Mouse (Mus musculus): Measurements from ENCODE around the gene Srp9. TPM values are rescaled to one million over a fixed set of nuclear protein-coding genes. Genes with fewer than 3 reads are reported as not detected.

The Srp9 gene
- 27.1 and 27.5 TPM in 2 replicates for polyA plus RNA-seq (2012; rRNA removed)

DNA sequence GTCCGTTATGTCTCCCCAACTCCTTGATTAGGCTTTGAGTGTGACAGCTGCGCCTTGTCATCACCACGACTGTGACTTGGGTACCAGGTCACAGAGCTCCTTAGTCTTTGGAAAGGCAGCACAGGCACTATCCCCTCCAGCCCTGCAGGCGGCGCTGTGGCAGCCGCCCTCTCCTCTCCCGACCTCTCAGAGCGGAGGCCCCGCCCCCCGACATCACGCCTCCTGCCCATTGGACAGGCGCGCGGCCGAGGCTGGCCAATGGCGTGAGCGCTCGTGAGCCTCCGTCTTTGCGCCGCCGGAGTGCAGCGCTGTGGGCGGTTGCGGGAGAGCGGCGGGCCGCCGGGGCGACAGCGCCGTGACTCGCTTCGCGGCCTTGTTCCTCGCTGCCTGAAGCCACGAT, at the start of gene Srp9:
TSS of gene Srp9 (plus strand) at position 232 of the 400 bp plus-strand sequence.
- Histone ChIP-seq H3K27ac (ENCODE audit: insufficient read depth, low read length) (peak within 1 kb of the TSS; percentile 81), H3K27me3 (ENCODE audit: control insufficient read depth, insufficient read depth, low read length) (no peaks in the 10 kb centered on the region), H3K4me3 (ENCODE audit: extremely low read depth, insufficient read depth, insufficient read length) (peak within 1 kb of the TSS; percentile 91), H3K4me1 (ENCODE audit: control insufficient read depth, insufficient read depth, insufficient read length) (peaks cover 9% of the 10 kb centered on the region; the same call in 1 of the 2 replicates), H3K36me3 (ENCODE audit: control insufficient read depth, insufficient read depth, low read length) (peaks cover 4% of the 10 kb centered on the region)
- under 1% methylated on average over 36 of the region's 37 CpGs for WGBS
- peak; percentile 92 to 97 for DNase-seq (ENCODE audit: low read depth in 1 of 2, low spot score in 2 of 2)
- TF ChIP-seq CTCF (IDR thresholded peaks at IDR 0.05; ENCODE audit: extremely low read depth, insufficient read depth, insufficient read length, insufficient replicate concordance) (peak; percentile 100), POLR2A (IDR thresholded peaks at IDR 0.05; ENCODE audit: low read depth, low read length) (peak; percentile 79)

DNA sequence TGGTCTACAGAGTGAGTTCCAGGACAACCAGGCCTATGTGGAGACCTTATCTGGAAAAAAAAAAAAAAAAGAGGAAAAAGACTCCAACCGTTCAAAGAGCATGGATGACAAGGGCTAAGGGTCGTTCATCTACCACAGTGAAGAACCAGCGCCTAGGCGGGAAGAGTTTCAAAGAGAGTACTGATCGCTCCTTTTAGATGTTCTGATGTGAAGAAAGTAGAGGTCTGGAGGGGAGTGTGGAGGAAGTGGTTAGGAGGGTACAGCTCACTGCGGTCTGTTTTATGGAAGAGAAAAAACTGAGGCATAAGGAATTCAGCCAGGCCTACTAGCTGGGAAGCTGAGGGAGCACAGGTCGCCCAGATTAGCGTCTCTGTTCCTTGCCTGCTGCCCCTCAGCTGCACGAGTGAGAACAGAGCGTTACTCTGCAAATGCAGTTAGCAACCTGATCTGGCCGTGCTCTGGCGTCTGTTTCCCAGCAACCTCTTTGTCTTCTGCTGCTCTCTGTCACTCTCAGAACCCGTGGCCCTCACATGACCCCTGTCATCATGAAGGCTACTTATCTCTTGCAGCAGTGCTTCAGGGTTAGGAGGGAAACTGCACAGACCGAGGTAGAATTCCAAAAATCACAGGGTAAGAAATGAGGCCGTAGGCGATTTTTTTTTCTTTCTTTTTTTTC, 42.7 kb upstream of the Srp9 start:
- Histone ChIP-seq H3K36me3 (ENCODE audit: control insufficient read depth, insufficient read depth, low read length) (no peaks in the 10 kb centered on the region), H3K27ac (ENCODE audit: insufficient read depth, low read length) (no peak overlapping the region), H3K4me1 (ENCODE audit: control insufficient read depth, insufficient read depth, insufficient read length) (no peaks in the 10 kb centered on the region; the same call in 1 of the 2 replicates), H3K27me3 (ENCODE audit: control insufficient read depth, insufficient read depth, low read length) (no peaks in the 10 kb centered on the region), H3K4me3 (ENCODE audit: extremely low read depth, insufficient read depth, insufficient read length) (no peak overlapping the region)
- WGBS: 20% methylated on average over 16 of the region's 16 CpGs
- no peak for TF ChIP-seq CTCF (IDR thresholded peaks at IDR 0.05; ENCODE audit: extremely low read depth, insufficient read depth, insufficient read length, insufficient replicate concordance)
- TF ChIP-seq POLR2A (IDR thresholded peaks at IDR 0.05; ENCODE audit: low read depth, low read length): no peak
- DNase-seq (ENCODE audit: low read depth in 1 of 2, low spot score in 2 of 2): no peak

DNA sequence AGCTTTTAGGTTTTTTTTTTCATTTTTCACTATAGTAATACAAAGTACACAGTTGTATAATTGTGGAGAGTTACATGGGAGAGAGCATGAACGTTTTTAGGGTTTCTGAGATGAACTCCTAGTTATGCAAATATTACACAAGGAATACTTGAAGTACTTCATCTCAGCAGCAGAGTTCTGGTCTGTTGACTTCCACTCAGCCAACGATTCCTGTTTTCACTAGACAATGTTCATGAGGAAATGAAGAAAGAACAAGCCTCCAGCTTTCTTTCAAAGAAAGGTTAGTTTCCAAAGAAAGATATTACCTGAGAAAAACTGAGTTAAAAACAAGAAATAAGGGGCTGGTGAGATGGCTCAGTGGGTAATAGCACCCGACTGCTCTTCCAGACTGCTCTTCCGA, 41.1 kb upstream of the Srp9 start:
- no peak for TF ChIP-seq CTCF (IDR thresholded peaks at IDR 0.05; ENCODE audit: extremely low read depth, insufficient read depth, insufficient read length, insufficient replicate concordance)
- no peak for TF ChIP-seq POLR2A (IDR thresholded peaks at IDR 0.05; ENCODE audit: low read depth, low read length)
- Histone ChIP-seq H3K27me3 (ENCODE audit: control insufficient read depth, insufficient read depth, low read length) (no peaks in the 10 kb centered on the region), H3K36me3 (ENCODE audit: control insufficient read depth, insufficient read depth, low read length) (no peaks in the 10 kb centered on the region), H3K27ac (ENCODE audit: insufficient read depth, low read length) (no peak overlapping the region), H3K4me3 (ENCODE audit: extremely low read depth, insufficient read depth, insufficient read length) (no peak overlapping the region), H3K4me1 (ENCODE audit: control insufficient read depth, insufficient read depth, insufficient read length) (no peaks in the 10 kb centered on the region; the same call in 1 of the 2 replicates)
- WGBS: 60% methylated on average over 4 of the region's 4 CpGs
- DNase-seq (ENCODE audit: low read depth in 1 of 2, low spot score in 2 of 2): no peak

DNA sequence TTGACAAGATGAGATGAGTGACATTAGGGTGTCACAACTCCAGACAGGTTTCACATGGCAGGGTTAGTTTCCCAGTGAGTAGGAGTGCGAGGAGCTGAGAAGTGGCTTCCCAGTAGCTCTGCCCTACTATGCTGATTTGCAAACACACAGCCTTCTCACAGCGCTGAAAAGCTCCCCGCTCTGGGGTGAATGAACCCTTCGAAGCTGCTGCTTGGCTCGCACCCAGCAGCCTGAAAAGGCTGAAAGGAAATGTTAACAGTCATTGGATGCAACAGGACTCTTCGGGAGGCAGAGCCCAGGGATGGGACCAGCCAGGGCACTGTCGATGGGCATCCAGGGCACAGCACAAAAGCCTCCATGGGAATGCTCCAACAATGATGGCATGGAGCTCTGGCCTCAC, 37.8 kb upstream of the Srp9 start:
- WGBS: 83% methylated on average over 7 of the region's 7 CpGs
- no peak for DNase-seq (ENCODE audit: low read depth in 1 of 2, low spot score in 2 of 2)
- no peak for TF ChIP-seq POLR2A (IDR thresholded peaks at IDR 0.05; ENCODE audit: low read depth, low read length)
- TF ChIP-seq CTCF (IDR thresholded peaks at IDR 0.05; ENCODE audit: extremely low read depth, insufficient read depth, insufficient read length, insufficient replicate concordance): no peak

DNA sequence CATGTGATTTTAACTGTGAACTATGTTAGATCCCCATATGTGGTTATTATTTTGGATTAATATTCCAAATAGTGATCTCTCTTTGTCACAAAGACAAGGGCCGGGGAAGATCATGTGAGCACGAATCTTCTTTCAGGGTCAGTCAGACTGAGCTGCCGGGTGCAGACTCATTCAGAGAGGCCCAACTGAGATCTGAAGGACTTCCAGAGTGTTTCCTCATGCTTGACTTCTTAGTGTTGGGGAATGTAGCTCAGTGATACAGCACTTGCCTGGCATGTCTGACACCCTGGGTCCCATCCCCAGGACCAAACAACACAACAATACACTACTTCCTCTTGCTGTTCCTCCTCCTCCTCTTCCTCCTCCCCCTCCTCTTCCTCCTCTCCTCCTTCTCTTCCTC, 37.2 kb upstream of the Srp9 start:
- TF ChIP-seq CTCF (IDR thresholded peaks at IDR 0.05; ENCODE audit: extremely low read depth, insufficient read depth, insufficient read length, insufficient replicate concordance) (no peak), POLR2A (IDR thresholded peaks at IDR 0.05; ENCODE audit: low read depth, low read length) (no peak)

More for the DNA sequence above, 37.8 kb upstream of the Srp9 start:
- no peaks in the 10 kb centered on the region for H3K27me3 ChIP-seq (ENCODE audit: control insufficient read depth, insufficient read depth, low read length)
- H3K4me1 ChIP-seq (ENCODE audit: control insufficient read depth, insufficient read depth, insufficient read length): no peaks in the 10 kb centered on the region
- no peak overlapping the region for H3K4me3 ChIP-seq (ENCODE audit: extremely low read depth, insufficient read depth, insufficient read length)
- H3K36me3 ChIP-seq (ENCODE audit: control insufficient read depth, insufficient read depth, low read length): no peaks in the 10 kb centered on the region
- H3K27ac ChIP-seq (ENCODE audit: insufficient read depth, low read length): no peak overlapping the region

DNA sequence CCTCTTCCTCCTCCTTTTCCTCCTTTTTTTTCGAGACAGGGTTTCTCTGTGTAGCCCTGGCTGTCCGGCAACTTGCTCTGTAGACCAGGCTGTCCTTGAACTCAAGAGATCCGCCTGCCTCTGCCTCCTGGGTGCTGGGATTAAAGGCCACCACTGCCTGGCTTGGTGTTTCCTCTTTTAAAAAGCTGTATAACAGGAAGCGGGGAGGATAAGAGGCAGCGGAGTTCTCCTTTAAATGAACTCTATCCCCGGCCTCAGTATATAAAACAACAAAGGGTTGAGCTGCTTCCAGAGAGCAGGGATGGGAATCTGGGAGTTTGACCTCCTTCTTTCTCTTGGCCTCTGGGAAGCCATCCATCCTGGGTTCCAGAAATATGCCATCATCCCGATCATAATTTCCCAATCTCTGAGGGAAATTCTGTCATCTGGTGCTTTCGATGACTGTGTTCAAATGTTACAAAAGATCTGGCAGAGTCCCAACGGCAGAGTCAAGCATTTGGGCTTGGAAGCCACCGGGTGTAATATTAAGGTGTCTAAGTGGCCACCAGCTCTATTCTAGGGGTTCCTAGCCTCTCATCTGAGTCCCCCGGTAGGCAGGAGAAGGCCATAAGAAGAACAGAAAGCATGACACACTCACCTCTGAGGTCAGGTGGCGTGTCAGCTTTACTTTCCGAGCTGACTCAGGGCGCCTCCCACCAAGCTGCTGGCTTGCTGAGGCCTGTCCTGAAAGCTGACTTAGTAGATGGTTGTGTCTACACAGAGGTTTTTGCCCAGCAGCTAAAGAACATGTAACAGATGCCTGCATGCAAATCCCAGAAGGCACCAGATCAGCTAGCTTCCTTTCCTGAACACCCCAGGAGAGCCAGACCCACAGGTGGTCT, 36.5 kb upstream of the Srp9 start:
- TF ChIP-seq POLR2A (IDR thresholded peaks at IDR 0.05; ENCODE audit: low read depth, low read length) (no peak), CTCF (IDR thresholded peaks at IDR 0.05; ENCODE audit: extremely low read depth, insufficient read depth, insufficient read length, insufficient replicate concordance) (no peak)
- WGBS: 76% methylated on average over 14 of the region's 14 CpGs
- no peaks in the 10 kb centered on the region for H3K27me3 ChIP-seq (ENCODE audit: control insufficient read depth, insufficient read depth, low read length)

More for the DNA sequence above, 37.2 kb upstream of the Srp9 start:
- Histone ChIP-seq H3K27ac (ENCODE audit: insufficient read depth, low read length) (no peak overlapping the region), H3K36me3 (ENCODE audit: control insufficient read depth, insufficient read depth, low read length) (no peaks in the 10 kb centered on the region), H3K4me3 (ENCODE audit: extremely low read depth, insufficient read depth, insufficient read length) (no peak overlapping the region), H3K4me1 (ENCODE audit: control insufficient read depth, insufficient read depth, insufficient read length) (no peaks in the 10 kb centered on the region), H3K27me3 (ENCODE audit: control insufficient read depth, insufficient read depth, low read length) (no peaks in the 10 kb centered on the region)
- WGBS: 90% methylated on average over 3 of the region's 3 CpGs
- DNase-seq (ENCODE audit: low read depth in 1 of 2, low spot score in 2 of 2): no peak

More for the DNA sequence above, 36.5 kb upstream of the Srp9 start:
- no peak for DNase-seq (ENCODE audit: low read depth in 1 of 2, low spot score in 2 of 2)
- H3K4me3 ChIP-seq (ENCODE audit: extremely low read depth, insufficient read depth, insufficient read length): no peak overlapping the region
- no peaks in the 10 kb centered on the region for H3K36me3 ChIP-seq (ENCODE audit: control insufficient read depth, insufficient read depth, low read length)
- no peaks in the 10 kb centered on the region for H3K4me1 ChIP-seq (ENCODE audit: control insufficient read depth, insufficient read depth, insufficient read length)
- H3K27ac ChIP-seq (ENCODE audit: insufficient read depth, low read length): no peak overlapping the region

Data from spleen, adult 2 months (tissue).